Mouse (Mus musculus): ENCODE results near the gene Rad50. TPM values are rescaled to one million over a fixed set of nuclear protein-coding genes. Genes with fewer than 3 reads are reported as not detected.

Rad50 gene
- total RNA-seq, 2 experiments from 2014 or later, result 9.4 to 9.7 TPM

DNA sequence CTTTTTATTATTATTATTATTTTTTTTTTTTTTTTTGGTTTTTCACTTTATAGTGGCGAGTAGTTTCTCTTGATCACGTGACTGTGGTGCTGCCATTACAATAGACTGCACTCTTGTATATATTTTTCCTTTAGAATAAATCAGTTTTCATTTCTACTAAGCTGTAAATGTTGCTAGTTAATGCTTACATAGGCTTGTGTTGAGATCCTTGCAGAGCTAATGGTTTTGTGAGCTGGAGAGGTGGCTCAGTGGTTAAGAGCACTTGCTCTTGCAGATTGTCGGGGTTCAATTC is 545 bp upstream of the Rad50 start:
- intact Hi-C loops (cut with DNase I), result no loop called here
- DNase-seq (ENCODE audit: extremely low spot score in 1 of 2, low spot score in 2 of 2), result no peak

DNA sequence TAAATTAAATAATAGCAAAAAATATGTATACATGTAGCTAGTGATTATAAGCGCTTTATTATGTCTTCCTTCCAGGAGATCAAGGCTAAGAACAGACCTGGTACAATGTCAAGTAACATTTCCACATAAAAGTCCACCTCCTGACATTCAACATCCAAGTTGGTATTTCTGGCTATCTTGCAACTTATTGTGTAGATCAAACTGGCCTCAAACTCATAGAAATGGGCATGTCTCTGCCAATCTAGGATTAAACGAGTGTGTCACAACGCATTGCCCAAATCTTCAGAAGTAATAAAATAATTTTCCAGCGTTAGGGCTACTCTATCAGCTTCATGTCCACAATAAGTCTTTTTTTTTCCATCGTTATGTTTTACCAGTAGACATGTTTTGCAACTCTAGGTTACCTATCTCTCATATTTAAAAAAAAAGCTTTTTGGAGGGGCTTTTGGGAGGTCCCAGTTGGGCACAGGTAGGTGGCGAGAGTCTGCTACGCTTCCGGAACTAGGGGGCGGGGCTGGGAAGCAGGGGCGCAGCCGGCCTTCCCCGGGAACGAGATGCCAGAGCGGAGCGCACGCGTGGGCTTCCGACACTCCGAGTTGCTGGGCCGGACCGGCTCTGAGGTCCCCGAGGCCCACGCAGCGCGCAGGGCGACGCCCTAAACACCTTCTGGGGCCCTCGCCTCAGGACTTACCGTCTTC is 734 bp downstream of the Rad50 start:
- intact Hi-C loops (cut with DNase I), result no loop called here
- peak in 1 of 2 experiments; percentile 66 for DNase-seq (ENCODE audit: extremely low spot score in 1 of 2, low spot score in 2 of 2)

DNA sequence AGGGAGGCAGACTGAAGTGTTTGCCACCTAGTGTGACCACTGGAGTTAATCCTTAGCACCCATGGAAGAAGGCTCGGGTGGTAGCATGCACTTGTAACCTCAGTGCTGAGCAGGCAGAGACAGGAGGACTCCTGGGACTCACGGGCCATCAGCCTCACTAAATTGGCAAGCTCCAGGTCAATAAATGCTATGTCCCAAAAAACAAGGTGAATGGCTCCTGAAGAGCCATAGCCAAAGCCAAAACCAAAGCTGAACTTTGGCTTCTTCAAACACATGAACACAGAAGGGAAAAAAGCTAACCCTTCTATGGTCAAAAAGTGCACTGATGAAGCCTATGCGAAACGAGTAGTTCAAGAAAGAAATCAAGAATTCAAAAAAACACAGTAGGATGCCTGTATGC is 7.8 kb downstream of the Rad50 start:
- intact Hi-C loops (cut with DNase I), result no loop called here

DNA sequence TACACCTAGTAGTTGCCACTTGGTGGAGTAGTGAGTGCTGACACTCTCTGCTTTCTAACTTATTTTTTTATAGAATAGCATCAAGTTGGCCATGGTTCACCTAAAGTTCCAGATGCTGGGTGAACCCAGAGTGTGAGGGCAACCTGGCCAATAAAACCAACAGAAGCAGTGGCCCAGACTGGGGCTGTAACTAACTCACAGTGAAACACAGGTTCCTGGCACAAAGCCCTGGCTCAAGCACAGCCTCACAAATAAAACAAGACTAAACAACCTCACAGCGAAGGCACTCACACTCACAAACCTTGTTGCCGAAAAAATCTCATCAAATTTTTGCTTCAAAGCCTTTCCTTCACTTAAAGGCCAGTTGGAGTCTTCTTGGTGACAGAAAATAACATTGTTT is 8.6 kb downstream of the Rad50 start:
- intact Hi-C loops (cut with DNase I), result no loop called here
- no peak for DNase-seq (ENCODE audit: extremely low spot score in 1 of 2, low spot score in 2 of 2)

More for the DNA sequence above, 7.8 kb downstream of the Rad50 start:
- DNase-seq (ENCODE audit: extremely low spot score in 1 of 2, low spot score in 2 of 2), result no peak

- intact Hi-C loops (cut with DNase I), result no loop called here
- no peak for DNase-seq (ENCODE audit: extremely low spot score in 1 of 2, low spot score in 2 of 2)
These were observed 15.1 kb downstream of the Rad50 start for GRCm38 (mm10) chr11:53691979-53692378.

GRCm38 (mm10) chr11:53682994-53683530 is 24.1 kb downstream of the Rad50 start:
- intact Hi-C loops (cut with DNase I), result no loop called here
- DNase-seq (ENCODE audit: extremely low spot score in 1 of 2, low spot score in 2 of 2), result no peak

- DNase-seq (ENCODE audit: extremely low spot score in 1 of 2, low spot score in 2 of 2), result no peak
- intact Hi-C loops (cut with DNase I), result no loop called here
These were observed 24.9 kb downstream of the Rad50 start for GRCm38 (mm10) chr11:53682170-53682569.

- intact Hi-C loops (cut with DNase I), result no loop called here
These were observed 25.4 kb downstream of the Rad50 start for GRCm38 (mm10) chr11:53681686-53682085.

DNA sequence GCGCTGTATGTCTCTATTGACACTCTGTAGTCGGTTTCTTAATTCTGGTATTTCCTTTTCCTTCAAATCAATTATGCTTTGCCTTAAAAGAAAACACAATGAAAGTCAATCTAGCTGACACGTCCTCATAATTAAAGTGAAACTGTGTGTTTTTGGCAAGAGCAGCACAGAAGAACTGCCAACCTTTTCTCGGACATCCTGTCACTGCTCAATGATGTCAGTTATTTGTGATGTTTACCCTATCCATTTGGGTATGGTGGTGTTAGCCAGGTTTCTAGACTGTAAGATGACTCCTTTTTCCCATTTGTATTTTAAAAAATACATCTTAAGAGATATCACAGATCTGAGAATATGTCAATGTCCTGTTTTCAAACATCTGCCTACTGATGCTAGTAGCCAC is 27.0 kb downstream of the Rad50 start:
- intact Hi-C loops (cut with DNase I), result no loop called here
- DNase-seq (ENCODE audit: extremely low spot score in 1 of 2, low spot score in 2 of 2), result no peak

More at GRCm38 (mm10) chr11:53681686-53682085, 25.4 kb downstream of the Rad50 start:
- no peak for DNase-seq (ENCODE audit: extremely low spot score in 1 of 2, low spot score in 2 of 2)

DNA sequence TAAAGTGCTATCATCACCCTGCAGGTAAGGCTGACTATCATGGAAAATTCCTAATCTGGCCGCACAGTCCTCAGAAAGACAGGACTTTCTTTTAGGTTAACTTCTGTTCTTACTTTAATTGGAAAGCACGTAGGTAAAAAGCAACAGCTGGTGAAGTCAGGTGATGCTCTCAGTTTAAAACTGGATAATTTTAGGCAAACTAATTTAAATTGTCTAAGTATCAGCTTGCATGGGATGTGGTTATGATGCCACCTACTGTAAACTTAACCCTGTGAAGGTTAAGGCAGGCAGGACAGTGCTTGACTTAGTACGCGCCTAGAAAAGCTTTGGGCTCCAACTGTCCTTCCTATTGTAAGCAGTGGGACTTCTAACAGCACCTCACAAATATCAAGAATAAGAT is 35.7 kb downstream of the Rad50 start:
- intact Hi-C loops (cut with DNase I), result no loop called here
- DNase-seq (ENCODE audit: extremely low spot score in 1 of 2, low spot score in 2 of 2), result no peak

DNA sequence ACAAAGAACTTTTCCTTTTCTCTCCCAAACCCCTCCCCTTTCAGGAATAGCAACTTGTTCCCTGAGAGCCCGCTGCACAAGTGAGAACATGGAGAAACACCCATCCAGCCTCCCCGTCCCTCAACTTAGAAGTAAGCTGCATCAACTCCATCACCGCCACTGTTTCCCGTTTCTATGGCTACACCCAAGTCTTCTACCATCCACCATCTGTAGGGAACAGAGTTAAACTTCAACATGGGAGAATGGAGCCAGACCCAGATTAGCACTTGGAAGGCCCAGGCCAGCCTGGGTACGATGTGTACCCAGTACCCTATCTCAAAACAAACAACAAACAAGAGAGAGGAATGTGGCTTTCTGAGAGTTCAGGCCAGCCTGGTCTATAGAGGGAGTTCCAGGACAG is 43.0 kb downstream of the Rad50 start:
- intact Hi-C loops (cut with DNase I), result no loop called here
- no peak for DNase-seq (ENCODE audit: extremely low spot score in 1 of 2, low spot score in 2 of 2)

- intact Hi-C loops (cut with DNase I), result no loop called here
- DNase-seq (ENCODE audit: extremely low spot score in 1 of 2, low spot score in 2 of 2), result no peak
These were observed 44.1 kb downstream of the Rad50 start for GRCm38 (mm10) chr11:53662794-53663674.

DNA sequence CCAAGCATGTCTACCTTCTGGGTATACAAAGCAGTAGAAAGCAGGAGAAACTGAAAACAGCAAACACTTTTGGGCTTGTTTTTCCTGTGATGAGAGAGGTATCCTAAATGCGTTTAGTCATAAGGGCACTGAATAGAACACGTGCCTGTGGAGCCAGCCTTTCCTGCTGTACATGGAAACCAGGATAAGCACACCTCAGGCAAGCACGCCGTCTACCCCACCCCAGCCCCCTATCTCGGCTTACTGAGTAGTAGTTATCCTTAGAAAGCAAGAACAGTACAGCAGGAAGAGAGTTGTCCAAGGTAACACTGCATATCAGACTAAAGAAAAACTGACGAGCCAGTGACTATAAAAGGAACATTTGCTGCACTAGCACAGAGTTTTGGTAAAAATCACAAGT is 49.3 kb downstream of the Rad50 start:
- DNase-seq (ENCODE audit: extremely low spot score in 1 of 2, low spot score in 2 of 2), result no peak

DNA sequence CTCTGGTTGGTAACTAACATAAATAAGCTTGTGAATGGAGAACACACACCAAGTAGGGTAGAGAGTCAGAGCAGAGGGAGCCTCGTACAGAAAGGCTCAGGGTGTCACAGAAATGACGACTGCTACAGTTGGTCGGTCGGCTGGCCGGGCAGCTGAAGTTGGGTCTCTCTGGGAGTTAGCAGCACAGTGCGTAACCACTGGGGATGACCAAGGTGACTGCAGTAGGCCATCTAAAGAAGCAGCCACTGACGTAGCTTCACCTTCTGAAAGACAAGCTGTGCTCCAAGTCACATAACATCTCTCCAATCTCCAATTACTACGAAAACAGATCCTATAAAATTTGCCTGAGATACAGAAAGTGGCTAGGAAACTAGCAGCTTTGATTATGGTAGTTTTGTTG is 49.7 kb downstream of the Rad50 start:
- DNase-seq (ENCODE audit: extremely low spot score in 1 of 2, low spot score in 2 of 2), result no peak
- intact Hi-C loops (cut with DNase I), result no loop called here

More for the DNA sequence above, 49.3 kb downstream of the Rad50 start:
- intact Hi-C loops (cut with DNase I), result no loop called here

DNA sequence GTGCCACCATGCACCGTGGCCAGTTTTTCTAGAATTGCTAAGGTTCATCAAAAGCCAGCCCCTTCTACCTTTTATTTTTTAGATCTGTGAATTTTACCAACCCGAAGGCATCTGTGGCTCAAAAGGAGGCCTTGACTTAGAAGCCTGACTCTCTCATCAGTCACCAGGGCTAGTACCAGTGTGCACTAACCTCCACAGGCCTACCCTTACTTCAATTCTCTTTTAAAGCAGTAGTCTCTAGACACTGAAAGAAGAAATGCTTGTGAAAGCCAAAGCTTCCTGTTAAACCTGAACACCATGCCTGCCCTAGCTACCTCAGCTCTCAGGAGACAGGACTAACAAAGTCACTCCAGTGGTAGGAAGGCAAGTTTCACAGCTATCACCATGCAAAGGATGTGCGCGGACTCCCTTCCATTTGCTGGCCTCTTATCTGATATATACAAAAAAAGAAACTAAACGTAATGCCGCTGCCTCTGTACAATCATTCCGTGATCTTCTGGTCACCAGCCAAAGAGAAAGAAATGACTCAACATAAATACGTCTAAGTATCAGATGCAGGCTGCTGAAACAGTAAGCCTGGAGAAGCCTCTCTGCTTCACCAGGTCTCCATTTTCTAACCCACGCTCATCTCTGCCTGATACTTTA is 50.4 kb downstream of the Rad50 start:
- no peak for DNase-seq (ENCODE audit: extremely low spot score in 1 of 2, low spot score in 2 of 2)
- intact Hi-C loops (cut with DNase I), result no loop called here

DNA sequence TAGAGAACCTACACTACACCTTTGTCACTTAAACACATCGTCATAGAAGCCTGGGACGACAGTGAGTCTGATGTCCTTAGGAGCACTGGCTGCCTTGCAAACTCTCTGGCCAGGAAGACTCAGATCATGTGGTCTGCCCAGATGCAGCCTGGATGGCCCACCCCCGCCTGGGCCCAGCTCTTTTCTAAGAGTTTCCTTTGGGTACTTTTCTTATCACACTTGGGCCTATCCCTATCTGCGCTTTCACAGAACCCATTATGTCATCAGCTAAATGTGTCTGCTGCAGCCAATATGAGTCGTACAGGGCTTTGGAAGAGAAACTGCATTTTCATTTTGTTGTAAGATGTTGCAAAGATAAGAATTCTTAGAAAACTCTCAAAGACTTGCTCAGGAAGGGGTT is 52.1 kb downstream of the Rad50 start:
- intact Hi-C loops (cut with DNase I), result no loop called here
- DNase-seq (ENCODE audit: extremely low spot score in 1 of 2, low spot score in 2 of 2), result no peak

DNA sequence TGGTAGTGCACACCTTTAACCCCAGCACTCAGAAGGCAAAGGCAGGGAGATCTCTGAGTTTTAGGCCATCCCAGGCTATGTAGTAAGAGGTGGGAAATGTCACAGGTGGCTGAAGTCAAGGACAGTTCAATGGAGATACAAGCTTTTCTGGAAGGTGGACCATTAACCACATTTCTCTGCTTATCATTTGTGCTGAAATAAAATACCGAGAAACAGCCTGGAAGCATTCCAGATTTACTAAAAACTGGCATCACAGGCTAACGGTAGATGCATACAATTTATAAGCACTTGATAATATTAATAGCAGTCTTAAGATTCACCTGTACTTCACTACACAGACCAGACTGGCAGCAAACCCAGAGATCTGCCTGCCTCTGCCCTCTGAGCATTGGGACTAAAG is 54.7 kb downstream of the Rad50 start:
- intact Hi-C loops (cut with DNase I), result no loop called here
- no peak for DNase-seq (ENCODE audit: extremely low spot score in 1 of 2, low spot score in 2 of 2)

DNA sequence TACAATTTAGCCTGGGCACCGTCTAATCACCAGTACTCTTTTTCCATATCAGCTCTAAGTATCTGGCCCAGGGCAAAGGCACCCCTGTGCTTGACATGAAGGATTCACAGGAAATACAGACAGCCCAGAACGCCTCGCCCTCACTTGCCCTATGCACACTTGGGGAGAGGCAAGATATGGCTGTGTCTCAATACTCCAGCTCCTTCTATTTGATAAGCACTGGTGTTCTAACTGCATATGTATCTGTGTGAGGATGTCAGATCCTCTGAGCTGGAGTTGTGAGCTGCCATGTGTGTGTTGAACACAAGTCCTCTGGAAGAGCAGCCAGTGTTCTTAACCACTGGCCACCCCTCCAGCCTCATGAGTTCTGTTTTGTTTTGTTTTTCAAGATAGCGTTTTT is 55.7 kb downstream of the Rad50 start:
- DNase-seq (ENCODE audit: extremely low spot score in 1 of 2, low spot score in 2 of 2), result no peak
- intact Hi-C loops (cut with DNase I), result no loop called here

DNA sequence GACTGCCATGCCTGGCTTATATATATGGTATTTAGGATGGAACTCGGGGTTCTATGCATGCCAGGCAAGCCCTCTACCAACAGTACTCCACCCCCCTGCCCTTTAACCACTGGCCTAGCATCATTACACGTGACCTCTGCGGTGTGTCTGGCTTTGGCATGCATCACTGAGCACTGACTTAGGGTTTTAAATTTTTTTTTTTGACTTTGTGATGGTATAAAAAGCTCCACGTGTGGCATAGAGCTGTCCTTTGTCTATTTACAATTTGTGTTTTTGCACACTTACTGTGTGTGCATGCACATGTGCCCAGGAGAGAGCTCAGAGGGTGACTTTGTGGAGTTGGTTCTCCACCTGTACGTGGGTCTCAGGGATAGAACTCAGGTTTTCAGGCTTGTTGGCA is 63.1 kb downstream of the Rad50 start:
- no peak for DNase-seq (ENCODE audit: extremely low spot score in 1 of 2, low spot score in 2 of 2)
- intact Hi-C loops (cut with DNase I), result no loop called here

Measured in left cerebral cortex, postnatal 10 days (tissue).